Mouse (Mus musculus): ENCODE data around the gene Mgea5. TPM values are rescaled to one million over a fixed set of nuclear protein-coding genes. Genes with fewer than 3 reads are reported as not detected.

Gene Mgea5
- total and polyA plus RNA-seq, 3 experiments = 54.4 to 67.0 TPM; not detected in 1

DNA sequence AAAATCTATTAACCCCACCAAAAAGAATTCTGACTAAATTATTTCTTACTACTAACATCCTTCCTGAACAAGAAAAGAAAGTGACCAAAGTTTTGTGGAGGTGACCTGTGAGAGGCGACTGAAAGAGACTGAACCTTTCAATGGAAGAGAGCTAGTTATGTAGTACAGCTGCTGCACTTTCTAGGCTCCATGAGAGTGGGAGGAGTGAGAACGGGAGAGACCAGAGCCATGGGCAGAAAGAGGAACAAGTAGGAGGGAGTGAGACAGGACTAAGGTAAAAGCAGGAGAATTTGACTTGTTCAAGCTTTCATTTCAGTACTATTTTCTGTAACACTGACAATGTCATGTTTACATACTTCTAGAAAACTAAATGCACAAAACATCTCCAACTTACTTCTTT lies 8.2 kb downstream of the Mgea5 start:
- TF ChIP-seq RCOR1 (IDR thresholded peaks at IDR 0.05; ENCODE audit: low read depth, low read length) (no peak), NRF1 (IDR thresholded peaks at IDR 0.05; ENCODE audit: insufficient read depth, low read depth, low read length, poor library complexity, severe bottlenecking) (no peak), TCF12 (IDR thresholded peaks at IDR 0.05; ENCODE audit: low read depth, low read length) (no peak), POLR2AphosphoS2 (IDR thresholded peaks at IDR 0.05; ENCODE audit: low read length) (no peak), RAD21 (IDR thresholded peaks at IDR 0.05; ENCODE audit: low read depth, low read length) (no peak), POLR2A (IDR thresholded peaks at IDR 0.05; ENCODE audit: control insufficient read depth in 1 of 2, insufficient read depth in 1 of 2, low read depth in 1 of 2, low read length in 2 of 2, poor library complexity in 1 of 2) (no peak)
- Histone ChIP-seq H3K79me2 (ENCODE audit: control insufficient read depth, insufficient read depth, low read length, poor library complexity) (peaks cover 10% of the 10 kb centered on the region), H3K4me1 (ENCODE audit: control insufficient read depth in 1 of 2, insufficient read depth in 2 of 2, low read length in 2 of 2) (peaks cover under 1 to 6% of the 10 kb centered on the region in 2 experiments; a peak in 3 of 4 replicates), H3K27ac (ENCODE audit: control insufficient read depth, low read depth, low read length) (no peak overlapping the region), H3K36me3 (ENCODE audit: control insufficient read depth in 1 of 2, insufficient read depth in 2 of 2, low read length in 2 of 2) (peaks cover 2 to 64% of the 10 kb centered on the region in 2 experiments), H3K9ac (ENCODE audit: control insufficient read depth, low read depth, low read length, poor library complexity, severe bottlenecking) (no peak overlapping the region), H3K4me3 (ENCODE audit: control insufficient read depth in 1 of 2, insufficient read depth in 1 of 2, low read depth in 2 of 2, low read length in 2 of 2) (no peak overlapping the region), H3K9me3 (replicated peaks; ENCODE audit: insufficient read depth, low read length) (no peaks in the 10 kb centered on the region), H3K27me3 (ENCODE audit: control insufficient read depth in 1 of 2, insufficient read depth in 2 of 2, low read length in 2 of 2) (no peaks in the 10 kb centered on the region)
- no peak for DNase-seq (ENCODE audit: low read depth, low spot score)

DNA sequence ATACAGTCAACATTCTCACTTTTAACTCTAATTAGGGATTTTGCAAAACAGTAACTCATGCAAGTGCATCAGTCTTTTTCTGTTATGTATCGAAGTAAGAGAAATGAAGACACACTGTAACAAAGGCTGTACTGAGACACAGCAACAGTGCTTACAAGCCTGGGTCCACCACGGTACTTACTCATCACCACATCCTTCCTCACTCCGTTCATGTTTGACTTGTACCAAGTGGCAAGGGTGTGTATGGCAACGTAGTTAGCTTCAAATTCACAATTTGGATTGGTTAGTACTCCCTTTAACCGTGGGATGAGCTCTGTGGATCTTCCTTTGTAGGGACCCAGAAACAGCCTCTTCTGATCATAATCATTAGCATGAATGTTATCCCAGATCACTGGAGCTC lies 12.1 kb downstream of the Mgea5 start:
- no peaks in the 10 kb centered on the region for H3K9me3 ChIP-seq (replicated peaks; ENCODE audit: insufficient read depth, low read length)
- H3K4me1 ChIP-seq (ENCODE audit: control insufficient read depth in 1 of 2, insufficient read depth in 2 of 2, low read length in 2 of 2) = no peaks in the 10 kb centered on the region
- peaks cover 0 to 73% of the 10 kb centered on the region in 2 experiments; a peak in 2 of 4 replicates for H3K36me3 ChIP-seq (ENCODE audit: control insufficient read depth in 1 of 2, insufficient read depth in 2 of 2, low read length in 2 of 2)
- no peak overlapping the region for H3K9ac ChIP-seq (ENCODE audit: control insufficient read depth, low read depth, low read length, poor library complexity, severe bottlenecking)
- H3K4me3 ChIP-seq (ENCODE audit: control insufficient read depth in 1 of 2, insufficient read depth in 1 of 2, low read depth in 2 of 2, low read length in 2 of 2) = no peak overlapping the region
- no peaks in the 10 kb centered on the region for H3K27me3 ChIP-seq (ENCODE audit: control insufficient read depth in 1 of 2, insufficient read depth in 2 of 2, low read length in 2 of 2)
- H3K79me2 ChIP-seq (ENCODE audit: control insufficient read depth, insufficient read depth, low read length, poor library complexity) = no peaks in the 10 kb centered on the region
- TF ChIP-seq NRF1 (IDR thresholded peaks at IDR 0.05; ENCODE audit: insufficient read depth, low read depth, low read length, poor library complexity, severe bottlenecking) (no peak), ZKSCAN1 (IDR thresholded peaks at IDR 0.05; ENCODE audit: low read depth, low read length) (no peak), TAL1 (IDR thresholded peaks at IDR 0.05; ENCODE audit: low read length) (no peak), CHD2 (IDR thresholded peaks at IDR 0.05; ENCODE audit: low read length) (no peak), NELFE (IDR thresholded peaks at IDR 0.05; ENCODE audit: low read depth, low read length) (no peak), MAZ (IDR thresholded peaks at IDR 0.05; ENCODE audit: low read depth, low read length) (no peak), RAD21 (IDR thresholded peaks at IDR 0.05; ENCODE audit: low read depth, low read length) (no peak), SIN3A (IDR thresholded peaks at IDR 0.05; ENCODE audit: low read length) (no peak), ETS1 (IDR thresholded peaks at IDR 0.05; ENCODE audit: low read depth, low read length) (no peak), GABPA (IDR thresholded peaks at IDR 0.05; ENCODE audit: low read depth, low read length) (no peak), POLR2AphosphoS5 (IDR thresholded peaks at IDR 0.05; ENCODE audit: borderline replicate concordance, low read depth, low read length) (no peak), BHLHE40 (IDR thresholded peaks at IDR 0.05; ENCODE audit: borderline replicate concordance, low read depth, low read length) (no peak), E2F4 (IDR thresholded peaks at IDR 0.05; ENCODE audit: borderline replicate concordance, low read depth, low read length) (no peak), MYB (IDR thresholded peaks at IDR 0.05; ENCODE audit: low read depth, low read length) (no peak), GATA1 (IDR thresholded peaks at IDR 0.05; ENCODE audit: low read depth, low read length) (no peak), EP300 (IDR thresholded peaks at IDR 0.05; ENCODE audit: low read depth in 1 of 2, low read length in 2 of 2) (no peak)
- no peak overlapping the region for H3K27ac ChIP-seq (ENCODE audit: control insufficient read depth, low read depth, low read length)
- no peak for DNase-seq (ENCODE audit: low read depth, low spot score)

All from MEL (cell line).